Mouse (Mus musculus) B cell, adult 2 months (primary cell): ENCODE results near the gene Tbx4.
A peak's percentile ranks its signal among the peaks of the same experiment; 100 is the strongest.

Source experiments
- DNase-seq, 2 experiments: peaks; one replicate each; pipeline ENCODE4 v3.0.0; 2022

Gene Tbx4

DNA sequence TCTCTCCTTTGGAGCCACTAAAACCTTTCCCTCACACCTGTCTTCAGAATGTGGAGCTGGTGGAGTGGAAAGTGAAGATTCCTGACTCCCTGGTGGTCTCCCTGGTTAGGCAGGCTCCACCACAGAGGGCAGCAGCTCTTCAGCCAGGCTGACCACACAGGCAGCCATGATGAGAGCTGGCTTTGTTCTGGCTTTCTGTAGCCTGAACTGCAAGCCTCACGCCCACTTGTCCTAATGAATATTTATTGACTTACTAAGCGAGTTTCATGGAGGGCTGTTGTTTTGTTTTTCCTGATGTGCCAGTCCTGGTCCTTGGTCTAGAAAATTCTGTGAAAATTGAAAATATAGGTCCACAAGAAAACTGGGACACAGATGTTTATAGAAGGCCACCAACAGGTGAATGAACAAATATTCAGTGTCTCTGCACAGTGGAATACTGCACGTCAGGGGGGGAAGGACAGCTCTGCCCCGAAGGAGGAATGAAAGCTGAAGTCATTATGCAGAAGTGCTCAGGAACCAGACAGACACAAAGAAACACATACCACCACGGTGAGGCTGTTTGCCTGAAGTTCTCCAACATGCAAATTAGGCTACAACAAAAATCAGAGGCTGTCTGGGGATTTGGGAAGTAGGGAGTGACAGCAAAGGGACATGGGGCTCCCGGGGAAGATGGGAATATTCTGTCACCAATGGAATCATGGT, 28.1 kb upstream of the Tbx4 start:
- no peak for DNase-seq

DNA sequence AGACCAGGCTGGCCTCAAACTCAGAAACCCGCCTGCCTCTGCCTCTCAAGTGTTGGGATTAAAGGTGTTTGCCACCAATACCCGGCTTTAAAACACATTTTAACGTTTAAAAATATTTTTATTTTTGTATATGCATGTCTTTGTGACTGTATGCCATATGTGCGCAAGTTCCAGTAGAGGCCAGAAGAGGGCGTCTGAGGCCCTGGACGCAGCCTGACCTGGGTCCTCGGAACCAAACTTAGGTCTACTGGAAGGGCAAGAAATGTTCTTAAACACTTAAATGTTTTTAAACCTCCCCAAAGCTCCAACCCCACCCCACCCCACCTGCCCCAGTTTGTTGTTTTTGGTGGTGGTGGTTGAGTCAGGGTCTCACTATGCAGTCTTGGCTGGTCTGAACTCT, 21.9 kb upstream of the Tbx4 start:
- DNase-seq = peak in 1 of 2 experiments; percentile 34

DNA sequence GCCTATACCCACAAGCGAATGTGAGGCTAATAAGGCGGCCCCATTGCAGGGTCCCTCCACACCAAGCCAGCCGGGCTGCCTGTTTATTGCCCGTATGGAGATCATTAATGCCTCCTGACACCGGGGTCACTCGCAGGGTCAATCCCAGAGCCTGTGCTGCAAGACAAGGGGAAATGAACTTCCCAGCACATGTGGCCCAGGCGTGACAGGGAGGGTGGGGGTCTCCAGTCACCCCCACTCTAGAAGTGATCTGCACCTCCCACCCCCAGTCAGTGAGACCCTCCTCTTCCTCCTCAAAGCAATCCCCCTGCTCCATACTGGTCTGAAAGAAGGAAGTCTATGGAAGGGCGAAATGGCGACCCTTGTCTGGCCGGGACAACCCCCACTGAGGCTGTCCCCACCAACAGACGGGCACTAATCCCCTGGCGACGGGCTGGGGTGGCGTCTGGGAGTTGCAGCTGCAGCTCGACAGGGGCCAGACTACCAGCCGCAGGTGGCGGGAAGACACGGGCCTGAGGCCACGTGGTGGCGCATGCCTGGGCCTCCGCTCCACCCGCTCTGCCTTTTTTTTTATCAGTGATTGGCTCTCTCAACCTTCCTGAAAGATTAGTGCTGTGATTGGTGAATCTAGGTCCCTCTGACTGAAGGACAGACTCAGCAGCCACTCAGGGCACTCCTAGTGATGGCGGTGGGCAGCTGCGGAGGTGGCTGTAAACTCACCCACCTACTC, 10.0 kb upstream of the Tbx4 start:
- no peak for DNase-seq

DNA sequence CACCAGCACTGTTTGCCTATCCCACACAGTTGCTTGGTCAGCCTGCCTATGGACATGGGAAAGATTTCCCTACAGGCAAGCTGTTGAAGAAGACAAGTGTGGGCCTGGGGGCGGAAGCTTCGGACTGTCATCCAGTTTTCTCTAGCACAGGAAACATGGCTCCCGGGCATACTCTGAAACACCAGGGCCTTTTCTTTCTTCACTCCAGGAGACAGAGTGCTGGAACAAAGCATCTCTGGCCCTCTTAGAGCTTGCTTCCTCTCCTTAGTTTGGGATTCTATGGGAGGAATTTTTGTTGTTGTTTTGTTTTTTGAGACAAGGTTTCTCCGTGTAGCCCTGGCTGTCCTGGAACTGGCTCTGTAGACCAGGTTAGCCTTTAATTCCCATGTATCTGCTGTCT, 1.7 kb upstream of the Tbx4 start:
- no peak for DNase-seq

DNA sequence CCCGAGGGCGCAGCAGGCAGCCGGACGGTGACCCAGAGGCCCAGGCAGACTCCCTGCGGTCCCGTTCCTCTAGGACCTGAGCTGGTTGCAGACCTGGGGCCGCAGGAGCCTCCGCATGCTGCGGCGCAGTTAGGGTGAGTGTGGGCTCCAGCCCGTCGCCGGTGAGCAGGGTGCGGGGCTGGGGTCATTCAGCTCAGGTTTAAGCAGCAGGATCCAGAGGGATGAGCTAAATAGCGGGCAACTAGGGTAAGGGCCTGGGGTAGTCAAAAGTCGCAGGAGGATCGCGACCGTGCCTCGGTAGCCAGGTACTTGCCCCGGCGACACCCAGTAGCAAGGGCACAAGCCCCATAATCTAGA, 185 bp downstream of the Tbx4 start:
- DNase-seq = no peak

DNA sequence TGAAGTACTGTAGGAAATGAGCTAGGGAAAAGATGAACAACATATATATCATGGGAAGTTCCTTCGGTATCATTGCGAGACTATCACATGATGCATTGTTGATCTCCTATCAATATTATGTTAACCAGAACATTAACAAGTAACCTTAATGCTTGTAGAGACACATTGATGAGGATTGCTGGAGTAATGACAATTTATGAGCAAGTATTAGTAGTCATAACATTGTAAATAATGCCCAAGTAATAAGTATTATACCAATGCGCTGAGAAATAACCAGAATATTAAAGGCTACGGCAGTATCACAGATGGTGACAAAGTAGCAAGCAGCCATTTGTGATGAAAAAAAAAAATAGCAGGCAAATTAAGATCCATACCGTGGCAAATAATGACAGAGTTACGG, 1.1 kb downstream of the Tbx4 start:
- no peak for DNase-seq

DNA sequence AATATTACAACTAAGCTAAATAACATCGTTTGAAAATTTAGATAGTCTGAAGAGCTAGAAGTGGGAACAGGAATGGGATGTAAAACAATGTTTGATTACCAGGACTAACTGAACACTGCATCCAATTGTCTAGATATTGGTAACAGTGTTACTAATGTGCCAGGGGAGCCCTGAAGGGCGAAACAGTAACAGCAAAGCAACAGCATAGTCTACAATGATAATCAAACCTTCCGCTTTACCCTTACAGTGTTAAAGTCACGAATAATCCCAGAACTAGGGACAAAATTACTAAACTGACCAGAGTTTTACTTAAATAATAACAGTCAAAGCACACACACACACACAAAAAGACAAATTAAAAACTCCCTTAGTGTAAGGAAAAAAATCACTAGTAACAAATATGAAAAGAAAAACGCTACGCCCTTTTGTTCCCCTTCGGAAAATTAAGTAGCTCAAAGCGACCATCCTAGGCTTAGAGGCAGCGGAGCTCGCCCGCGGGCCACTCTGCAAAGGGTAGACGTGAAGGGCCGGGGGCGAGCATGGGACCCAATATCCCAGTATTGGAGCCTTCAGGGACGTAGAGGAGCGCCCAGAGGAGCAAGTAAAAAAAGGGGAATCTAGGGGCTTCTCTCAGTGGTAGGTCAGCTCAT, 1.7 kb downstream of the Tbx4 start:
- DNase-seq = no peak

DNA sequence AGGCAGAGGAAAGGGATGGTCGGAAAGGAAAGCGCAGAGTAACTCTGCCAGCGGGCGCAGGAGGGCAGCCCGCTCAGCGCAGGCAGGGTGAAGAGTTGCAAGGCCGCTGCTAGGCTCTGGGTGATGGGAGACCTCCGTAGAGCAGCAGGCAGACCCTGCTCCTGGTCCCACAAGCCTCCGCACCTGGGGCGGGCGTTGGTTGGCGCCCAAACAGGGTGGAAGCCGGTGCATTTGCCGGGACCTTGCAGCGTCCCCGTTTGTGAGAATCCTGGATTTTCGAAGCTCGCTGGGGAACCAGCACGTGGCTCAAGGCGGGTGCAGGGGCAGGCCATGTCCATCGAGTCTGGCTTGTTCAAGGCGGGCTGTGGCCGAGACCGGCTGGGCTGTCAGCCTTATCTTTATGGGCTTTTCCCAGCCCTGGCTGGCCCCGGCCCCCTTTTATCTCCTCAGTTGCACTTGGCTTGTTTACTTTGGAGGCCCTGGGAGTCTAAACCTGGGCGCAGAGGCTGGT, 2.3 kb downstream of the Tbx4 start:
- no peak for DNase-seq

DNA sequence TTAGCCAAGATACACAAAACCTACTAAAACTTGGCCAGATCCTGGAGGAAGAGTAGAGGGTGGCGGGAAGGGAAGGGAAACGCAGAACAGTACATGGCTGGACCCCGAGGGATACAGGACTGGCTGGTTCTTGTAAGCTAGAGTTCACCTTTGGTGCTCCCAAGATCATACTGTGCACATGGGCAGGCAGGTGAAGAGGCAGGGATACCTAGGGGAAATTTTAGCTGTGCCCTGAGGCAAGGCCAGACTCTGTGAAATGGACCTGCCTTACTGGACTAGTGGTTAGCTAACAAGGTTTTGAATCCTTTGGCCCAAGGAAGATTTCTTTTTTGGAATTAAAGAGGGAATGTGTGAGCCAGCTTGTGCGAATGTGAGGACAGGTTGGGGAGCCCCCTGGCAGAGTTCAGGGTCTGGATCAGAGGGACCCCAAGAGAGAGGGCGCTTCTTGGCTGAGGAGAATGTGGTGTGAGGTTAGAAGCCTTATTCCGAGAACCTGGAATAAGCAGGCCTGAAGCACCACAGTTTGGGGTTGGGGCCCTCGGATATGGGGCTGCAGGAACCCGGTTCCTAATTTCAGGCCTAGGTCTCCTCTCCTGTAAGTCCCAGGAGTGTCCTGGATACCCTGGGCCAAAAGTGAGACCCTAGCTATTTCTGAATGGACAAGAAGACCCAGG, 3.0 kb downstream of the Tbx4 start:
- no peak for DNase-seq

DNA sequence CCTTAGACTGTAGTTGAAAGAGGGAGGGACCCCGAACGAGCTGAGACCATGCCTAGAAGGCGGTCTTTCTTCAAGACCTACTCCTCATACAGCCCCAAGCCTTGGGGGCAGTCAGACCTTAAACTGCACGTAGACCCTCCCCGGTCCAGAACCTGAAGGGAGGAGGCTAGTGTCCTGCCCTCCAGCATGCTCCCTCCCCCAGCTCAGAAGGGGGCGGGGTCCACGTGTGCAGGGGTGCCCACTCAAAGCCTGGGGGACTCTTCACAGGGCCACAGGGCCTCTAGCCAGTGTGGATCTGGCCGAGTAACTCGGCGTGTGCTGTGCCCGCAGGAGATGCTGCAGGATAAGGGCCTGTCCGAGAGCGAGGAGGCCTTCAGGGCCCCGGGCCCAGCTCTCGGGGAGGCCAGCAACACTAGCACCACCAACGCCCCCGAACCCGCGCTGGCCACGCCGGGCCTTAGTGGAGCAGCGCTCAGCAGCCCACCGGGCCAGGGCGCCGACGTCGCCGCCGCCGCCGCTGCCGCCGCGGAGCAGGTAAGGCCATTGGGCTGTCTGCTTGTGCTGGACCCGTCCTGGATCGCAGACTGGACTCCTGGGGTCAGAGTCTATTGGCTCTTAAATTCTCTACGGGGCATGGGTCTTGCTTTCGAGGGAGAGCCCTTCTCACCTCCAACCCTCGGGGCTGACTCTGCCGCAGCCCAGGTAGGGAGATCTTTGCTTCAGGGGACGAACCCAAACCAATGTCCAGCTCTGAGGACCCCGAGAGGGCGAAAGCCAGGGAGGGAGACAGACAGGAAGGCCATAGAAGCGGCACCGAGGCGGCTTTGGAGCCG, 3.7 kb downstream of the Tbx4 start:
- DNase-seq = peak in 1 of 2 experiments; percentile 11

DNA sequence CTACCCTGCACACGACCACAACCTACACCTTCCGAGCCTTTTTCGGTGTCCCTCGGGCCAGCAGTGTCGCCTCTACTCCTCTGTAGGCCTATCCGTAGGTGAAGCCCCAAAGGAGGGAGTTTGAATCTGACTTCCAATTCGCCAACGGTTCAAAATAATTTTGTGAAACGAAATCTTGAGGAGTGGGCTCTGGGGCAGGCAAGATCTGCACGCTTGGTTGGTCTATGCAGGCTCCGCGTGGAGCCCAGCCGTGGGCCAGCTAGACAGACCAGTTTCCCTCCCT, 4.3 kb downstream of the Tbx4 start:
- DNase-seq = no peak

DNA sequence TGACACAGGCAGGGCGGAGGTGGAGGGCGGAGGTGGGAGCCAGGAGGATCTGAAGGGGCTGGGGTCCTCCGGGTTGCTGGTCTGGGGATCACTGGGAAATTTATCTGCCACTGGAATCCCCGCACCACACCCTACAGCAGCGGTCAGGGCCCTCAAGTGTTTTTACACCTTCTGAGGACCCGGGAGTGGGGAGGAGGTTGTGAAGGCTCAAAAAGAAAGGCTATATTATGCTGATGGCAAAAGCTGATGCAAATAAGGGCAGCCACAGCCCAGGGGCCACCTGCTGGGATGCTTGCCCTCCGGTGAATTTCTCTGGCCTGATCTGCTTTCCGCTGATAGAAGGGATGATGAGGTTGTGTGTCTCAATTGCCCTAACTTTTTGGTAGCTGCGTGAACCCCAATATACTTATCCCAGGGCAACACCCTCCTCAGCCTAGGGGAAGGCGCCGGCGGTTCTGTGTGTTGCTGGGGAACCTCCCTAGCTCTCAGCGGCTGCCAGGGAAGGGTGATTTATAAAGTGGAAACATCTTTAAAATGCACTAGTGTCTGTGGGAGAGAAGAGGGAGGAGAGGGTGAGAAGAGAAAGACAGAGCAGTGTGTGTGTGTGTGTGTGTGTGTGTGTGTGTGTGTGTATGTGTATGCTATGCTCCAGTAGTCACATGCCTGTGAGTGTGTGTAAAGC, 4.9 kb downstream of the Tbx4 start:
- no peak for DNase-seq

DNA sequence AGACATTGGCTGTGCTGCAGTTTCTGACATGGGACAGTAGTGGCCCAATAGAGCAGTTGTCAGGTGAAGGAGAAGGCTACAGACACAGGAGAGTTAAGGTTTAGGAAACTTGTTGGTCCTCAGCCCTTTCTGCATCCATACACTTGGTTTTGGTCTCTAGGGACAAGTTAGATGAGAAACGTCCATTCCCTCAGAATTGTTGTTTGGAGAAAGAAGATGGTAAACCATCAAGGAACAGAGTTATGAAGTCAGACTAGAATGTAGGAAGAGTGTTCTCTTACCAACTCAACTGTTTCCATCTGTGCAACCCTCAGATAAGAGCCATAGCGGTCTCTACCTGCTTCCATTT, 5.4 kb downstream of the Tbx4 start:
- DNase-seq = peak in 1 of 2 experiments; percentile 12

DNA sequence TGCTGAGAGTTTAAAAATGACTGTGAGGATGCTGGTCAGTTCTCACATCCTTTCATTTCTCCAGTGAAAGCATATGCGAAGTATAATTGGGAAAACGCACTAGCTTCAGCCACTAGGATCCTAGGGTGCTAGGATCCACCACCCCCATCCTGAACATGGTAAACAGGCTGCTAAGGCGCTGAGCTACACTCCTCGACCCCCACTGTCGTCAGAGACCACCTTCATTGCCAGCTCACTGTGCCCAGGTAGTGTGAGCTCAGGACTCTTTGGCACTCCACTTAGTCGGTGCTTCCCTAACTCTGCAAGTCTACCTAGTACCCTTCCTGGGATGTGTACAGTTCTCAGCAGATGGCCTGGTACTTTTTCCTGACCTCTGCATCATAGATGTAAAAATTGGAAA, 6.5 kb downstream of the Tbx4 start:
- no peak for DNase-seq

DNA sequence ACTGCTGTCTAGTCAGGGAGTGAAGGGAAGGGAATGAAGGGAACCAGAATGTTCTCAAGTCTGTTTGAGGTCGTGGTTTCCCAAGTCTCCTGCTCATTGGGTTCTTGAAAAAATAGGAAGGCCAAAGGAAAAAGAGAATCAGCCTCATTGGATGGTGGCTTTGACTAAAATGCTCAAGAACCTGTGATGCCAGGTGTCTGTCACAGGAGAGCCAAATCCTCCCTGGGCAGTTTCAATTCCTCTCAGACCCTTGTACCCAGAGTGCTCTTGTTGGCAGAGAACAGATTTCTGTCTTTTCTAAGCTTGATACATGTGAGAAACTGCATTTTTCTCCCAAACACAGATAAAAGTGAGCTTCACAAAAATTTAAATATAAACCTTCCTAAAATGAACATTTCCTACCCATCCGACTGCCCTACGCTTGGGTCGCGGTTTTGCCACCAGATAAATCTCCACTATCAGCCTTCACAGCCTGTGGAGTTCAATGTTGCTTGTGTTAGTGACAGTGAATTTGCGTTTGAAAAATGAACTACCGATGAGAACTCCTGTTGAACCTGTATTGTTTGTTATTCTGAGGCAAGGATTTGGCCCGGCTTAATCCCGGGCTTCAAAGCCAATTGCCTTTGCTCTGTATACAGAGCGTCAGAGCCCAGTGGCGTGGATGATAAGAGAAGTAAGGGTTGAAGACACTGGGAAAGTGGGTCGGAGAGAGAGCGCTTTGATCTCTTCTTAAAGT, 7.3 kb downstream of the Tbx4 start:
- DNase-seq = peak in 1 of 2 experiments; percentile 11

DNA sequence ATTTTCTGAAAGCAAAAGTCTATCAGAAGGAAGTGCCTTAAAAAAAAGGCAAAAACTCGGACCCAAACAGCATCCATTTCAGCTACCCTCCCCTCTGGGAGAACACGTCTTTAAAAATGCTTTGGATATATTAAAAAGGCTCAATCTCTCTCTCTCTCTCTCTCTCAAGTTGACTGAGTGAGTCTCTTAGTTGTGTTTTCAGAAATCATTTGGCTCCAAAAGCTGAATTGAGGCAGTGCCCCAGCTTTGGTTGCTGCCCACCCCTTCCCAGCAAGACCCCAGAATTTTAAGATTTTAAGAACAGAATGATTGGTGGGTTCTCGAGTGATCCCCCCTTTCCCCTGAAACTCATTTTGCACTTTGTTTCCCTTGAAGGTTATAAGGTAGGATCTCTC, 7.9 kb downstream of the Tbx4 start:
- DNase-seq = no peak

DNA sequence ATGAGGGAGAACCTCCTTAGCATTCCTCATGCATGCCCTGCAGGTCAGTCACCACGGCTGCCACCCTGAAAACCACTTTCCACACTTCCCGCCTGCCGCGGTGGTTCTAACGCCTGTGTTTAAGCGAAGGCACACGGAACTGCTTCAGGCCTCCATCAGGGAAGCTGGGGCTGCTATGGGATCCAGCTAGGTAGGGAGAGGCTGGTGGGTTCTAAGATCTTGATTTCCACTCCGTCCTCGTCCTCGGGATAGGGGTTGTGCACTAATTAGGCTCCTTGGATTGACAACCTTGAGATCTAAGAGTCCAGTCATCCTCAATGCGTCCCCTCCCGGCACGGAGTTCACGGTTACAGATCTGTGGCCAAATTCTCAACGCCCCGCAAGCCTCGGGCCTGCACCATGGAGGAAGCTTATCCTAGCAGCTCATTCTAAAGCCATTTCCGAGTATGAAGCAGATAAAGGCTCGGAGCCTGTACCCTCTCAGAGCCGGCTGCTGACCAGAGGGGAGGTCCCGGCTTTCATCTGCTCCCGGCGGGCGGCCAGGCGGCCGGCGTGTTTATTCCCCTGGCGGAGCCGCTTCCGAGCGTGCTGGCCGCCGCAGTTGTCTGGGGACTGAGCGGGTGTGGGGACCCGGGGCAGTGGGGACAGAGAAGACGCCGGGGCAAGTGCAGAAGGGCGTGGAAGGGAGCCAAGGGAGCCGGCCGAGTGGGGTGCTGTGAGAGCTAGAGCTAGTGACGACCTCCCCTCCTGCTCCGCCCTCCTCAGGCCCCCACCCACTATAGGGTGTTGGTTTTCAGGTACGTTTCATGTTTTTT, 8.7 kb downstream of the Tbx4 start:
- peak in 1 of 2 experiments; percentile 10 for DNase-seq

DNA sequence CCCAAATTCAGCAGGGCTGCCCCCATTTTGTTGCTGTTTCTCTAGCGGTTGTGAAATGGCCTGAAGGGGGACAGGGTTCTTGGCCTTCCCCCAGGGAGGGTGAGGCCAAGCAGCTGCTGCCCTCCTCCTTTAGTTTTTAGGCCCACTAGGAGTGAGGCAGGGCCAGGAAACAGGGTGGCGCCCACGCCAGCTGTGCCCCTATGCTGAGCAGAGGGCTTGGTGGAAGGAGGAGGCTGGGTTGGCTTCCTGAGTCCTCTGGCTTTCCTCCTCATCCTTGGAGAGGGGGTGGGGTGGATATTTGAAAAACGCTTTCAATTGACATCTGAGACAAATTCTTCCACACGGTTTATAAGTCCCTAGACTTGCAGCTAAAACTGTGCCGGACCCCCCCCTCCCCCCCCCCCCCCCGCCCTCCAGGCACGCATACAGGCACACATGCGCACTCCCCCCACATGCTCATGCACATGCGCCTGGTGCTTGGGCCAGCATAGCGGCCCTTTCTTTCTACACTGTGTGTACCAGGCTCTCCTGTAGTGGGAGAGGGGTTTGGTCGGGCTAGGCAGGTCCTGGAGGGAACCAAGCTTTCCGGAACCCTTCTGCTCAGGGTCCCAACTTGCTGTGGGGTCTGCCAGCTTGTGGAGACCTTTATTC, 10.2 kb downstream of the Tbx4 start:
- DNase-seq = no peak

DNA sequence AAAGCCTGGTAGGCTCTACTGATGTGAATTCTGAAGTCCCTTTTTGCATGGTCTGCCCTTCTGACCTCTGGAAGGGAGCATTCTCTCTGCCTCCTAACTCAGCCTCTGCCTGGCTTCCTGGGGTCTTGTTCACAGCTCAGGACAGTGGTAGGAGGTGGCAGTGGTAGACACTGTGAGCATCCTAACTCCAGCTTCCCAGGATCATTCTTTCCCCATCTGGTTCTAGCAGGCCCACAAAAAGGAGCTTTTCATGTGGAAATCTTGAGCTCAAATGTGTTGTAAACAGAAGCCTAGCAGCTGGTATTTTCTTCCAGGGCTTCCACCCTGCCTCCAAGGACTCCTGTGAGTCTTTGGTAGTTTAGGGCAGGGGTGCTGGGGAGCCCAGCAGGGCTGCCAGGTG, 14.1 kb downstream of the Tbx4 start:
- DNase-seq = no peak

DNA sequence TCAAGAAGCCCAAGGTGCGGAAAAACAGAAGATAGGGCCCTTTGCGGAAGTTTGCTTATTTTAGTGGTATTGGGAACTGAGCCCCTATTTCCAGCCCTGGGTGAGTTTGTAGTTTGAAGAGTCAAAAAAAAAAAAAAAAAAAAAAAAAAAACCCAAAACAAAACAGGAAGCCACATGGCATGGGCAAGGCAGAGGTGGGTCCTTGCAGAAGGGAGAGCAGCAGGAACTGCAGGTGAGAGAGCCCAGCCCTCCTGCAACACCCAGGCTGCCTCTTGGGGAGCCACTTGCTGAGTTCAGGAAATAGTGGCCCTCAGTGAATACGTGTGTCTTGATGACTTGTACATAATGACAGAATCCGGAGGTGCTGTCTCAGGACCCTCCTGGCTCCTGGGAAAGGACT, 23.3 kb downstream of the Tbx4 start:
- no peak for DNase-seq
